Mouse (Mus musculus) skeletal muscle tissue, postnatal 0 days (tissue): Measurements from ENCODE around the gene Mcfd2. TPM values are rescaled to one million over a fixed set of nuclear protein-coding genes. Genes with fewer than 3 reads are reported as not detected.

Experiments
- polyA plus RNA-seq: library from polyadenylated mRNA; unstranded; fragments of >200 nt; fragmentation: Nextera tagmentation; extraction: Ambion mirVana; gene quantifications from 2 replicates; pipeline ENCODE4 v1.2.1, GENCODE M21; 2015

Gene Mcfd2
- 48.8 and 58.1 TPM in 2 replicates for polyA plus RNA-seq

GRCm38 (mm10) chr17:87265792-87266186, at the start of gene Mcfd2:
Gene Mcfd2, minus strand, starts transcription at chr17:87265935.

GRCm38 (mm10) chr17:87282706-87283053, 16.9 kb upstream of the Mcfd2 start, which contains the start of gene Ttc7:
Gene Ttc7, plus strand, starts transcription at chr17:87282886.

Other genes with a start within 250 kb of the Mcfd2 start
- 7.4 and 7.9 TPM in 2 replicates for gene Pigf, start 240.5 kb downstream of the Mcfd2 start, polyA plus RNA-seq
- gene Cript, start 240.4 kb downstream of the Mcfd2 start, polyA plus RNA-seq: 61.3 and 62.6 TPM in 2 replicates
- 4.6 and 6.1 TPM in 2 replicates for gene Socs5, start 158.3 kb downstream of the Mcfd2 start, polyA plus RNA-seq
- gene Ttc7, start 17.0 kb upstream of the Mcfd2 start, polyA plus RNA-seq: 8.2 and 8.9 TPM in 2 replicates
- not detected in 2 replicates for gene Stpg4, start 161.8 kb upstream of the Mcfd2 start, polyA plus RNA-seq
- 522 and 599 TPM in 2 replicates for gene Calm2, start 181.0 kb upstream of the Mcfd2 start, polyA plus RNA-seq